Mouse (Mus musculus) gastrocnemius, postnatal 14 days (tissue): ENCODE measurements around the gene Fads6. TPM values are rescaled to one million over a fixed set of nuclear protein-coding genes. Genes with fewer than 3 reads are reported as not detected.

Source experiments
- DNase-seq: peaks from one replicate; pipeline ENCODE4 v3.0.0; 2021; ENCODE audit warnings: mixed read lengths
- intact Hi-C: fragments of 180-260 bp; cut with DNase I; formaldehyde crosslinking; loops from one replicate; pipeline ENCODE4 v1.15.1; 2025; ENCODE audit warnings: low total_unique reads
- total RNA-seq, 2 experiments: library from RNA; stranded (reverse); gene quantifications; 2 replicates each; pipeline ENCODE4 v1.2.3; 2021

Gene Fads6
- total RNA-seq, 2 experiments from 2014 or later: 1.6 to 1.7 TPM

DNA sequence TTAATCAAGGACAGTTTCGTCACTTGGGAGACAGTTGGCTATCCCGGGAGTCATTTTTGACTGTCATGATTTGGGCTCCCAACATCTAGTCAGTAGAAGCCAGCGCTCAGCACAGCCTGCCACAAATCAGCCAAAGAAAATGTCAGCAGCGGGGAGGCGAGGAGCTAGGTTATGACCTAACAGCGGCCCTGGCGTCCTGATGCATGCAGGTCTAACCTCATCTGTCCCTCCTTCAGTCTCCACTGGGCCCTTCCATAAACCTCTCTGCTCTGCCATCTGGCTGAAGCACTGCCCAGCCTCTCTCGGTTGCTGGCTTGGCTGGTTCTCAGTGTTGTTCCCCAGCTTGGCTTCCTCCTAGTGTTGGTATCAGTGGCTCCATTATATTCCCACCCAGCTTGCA lies 15.2 kb downstream of the Fads6 start:
- no peak for DNase-seq
- intact Hi-C loops: no loop called here

- intact Hi-C loops: no loop called here
- no peak for DNase-seq
These were observed 17.7 kb downstream of the Fads6 start for GRCm38 (mm10) chr11:115279726-115280125.

GRCm38 (mm10) chr11:115278176-115278575 lies 19.3 kb downstream of the Fads6 start:
- no peak for DNase-seq
- intact Hi-C loops: no loop called here

DNA sequence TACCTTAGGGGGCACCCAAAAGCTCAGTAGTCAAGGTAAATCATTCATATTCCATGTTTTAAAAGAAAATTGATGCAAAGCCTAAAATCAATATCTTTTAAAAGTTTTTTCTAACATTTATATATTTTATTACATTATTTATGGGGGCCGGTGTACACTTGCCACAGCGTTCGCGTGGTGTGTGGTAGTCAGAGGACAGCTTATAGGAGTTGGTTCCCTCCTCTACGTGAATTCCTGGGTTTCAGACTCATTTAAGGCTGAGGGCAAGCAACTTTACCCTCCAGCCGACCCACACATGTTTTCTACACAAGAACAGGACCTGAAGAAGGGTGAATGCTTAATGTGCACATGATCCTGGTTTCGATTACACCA lies 19.9 kb downstream of the Fads6 start:
- no peak for DNase-seq
- intact Hi-C loops: no loop called here

GRCm38 (mm10) chr11:115276780-115277603 lies 20.5 kb downstream of the Fads6 start, which contains the start of gene Fdxr:
TSS of gene Fdxr (minus strand) at chr11:115277050.
- DNase-seq: peak; percentile 98
- intact Hi-C loops: no loop called here

DNA sequence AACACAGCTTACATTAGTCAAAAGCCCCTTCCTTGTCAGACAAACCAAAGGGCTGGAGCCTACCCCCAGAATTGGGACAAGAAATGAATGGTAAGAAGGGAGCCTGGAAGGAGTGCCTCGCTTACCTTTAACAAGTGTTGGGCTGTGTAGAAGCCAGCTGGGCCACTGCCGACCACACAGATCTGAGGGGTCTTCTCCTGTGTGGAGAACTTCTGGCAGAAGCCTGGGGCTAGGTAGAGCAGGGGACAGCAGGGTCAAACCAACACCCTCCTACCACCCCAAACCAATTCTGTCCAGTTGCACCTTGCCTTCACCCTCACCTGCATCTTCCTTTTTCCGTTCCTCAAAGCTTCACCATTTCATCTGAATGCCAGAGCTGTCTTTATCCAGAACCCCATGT lies 21.5 kb downstream of the Fads6 start:
- DNase-seq: no peak
- intact Hi-C loops: no loop called here

DNA sequence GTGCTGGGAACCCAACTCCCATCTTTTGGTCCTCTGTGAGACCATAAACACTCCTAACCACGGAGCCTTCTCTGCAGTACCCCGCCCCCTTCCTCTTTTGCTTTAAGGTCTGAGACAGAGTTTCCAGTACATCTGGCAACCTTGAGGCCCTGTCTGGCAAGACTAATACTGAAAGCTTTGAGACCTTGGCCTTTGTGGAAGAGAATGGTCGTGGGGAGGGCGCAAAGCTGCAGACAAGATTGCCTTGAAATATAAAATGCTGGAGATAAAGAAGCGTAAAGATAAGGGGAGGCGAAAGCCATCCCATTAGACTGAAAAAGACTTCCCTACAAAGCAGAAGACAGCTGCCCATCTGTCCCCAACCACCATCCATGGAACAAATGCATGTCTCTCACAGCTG lies 22.0 kb downstream of the Fads6 start:
- DNase-seq: no peak
- intact Hi-C loops: no loop called here

DNA sequence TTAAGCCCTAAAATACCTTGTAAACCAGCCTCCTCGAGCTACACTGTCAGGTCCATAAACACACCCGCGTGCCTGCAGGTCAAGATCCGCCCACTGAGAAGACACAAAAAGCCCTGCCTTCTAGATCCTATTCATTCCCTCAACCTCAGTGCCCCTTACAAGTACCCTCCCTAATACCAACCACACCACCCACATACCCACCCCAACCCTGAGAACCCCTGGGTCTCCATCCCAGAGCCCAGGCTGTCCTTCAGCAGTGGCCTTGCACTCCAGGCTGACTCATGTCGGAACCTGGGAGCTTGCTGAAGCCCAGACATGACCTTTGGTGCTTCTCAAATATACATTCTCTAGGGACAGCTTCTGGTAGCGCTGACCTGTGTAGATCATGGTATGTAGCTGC lies 22.7 kb downstream of the Fads6 start:
- DNase-seq: no peak
- intact Hi-C loops: loop anchor here (5.0 kb wide), 1 partner anchor 52 kb away; no protein-coding TSS in a partner anchor

DNA sequence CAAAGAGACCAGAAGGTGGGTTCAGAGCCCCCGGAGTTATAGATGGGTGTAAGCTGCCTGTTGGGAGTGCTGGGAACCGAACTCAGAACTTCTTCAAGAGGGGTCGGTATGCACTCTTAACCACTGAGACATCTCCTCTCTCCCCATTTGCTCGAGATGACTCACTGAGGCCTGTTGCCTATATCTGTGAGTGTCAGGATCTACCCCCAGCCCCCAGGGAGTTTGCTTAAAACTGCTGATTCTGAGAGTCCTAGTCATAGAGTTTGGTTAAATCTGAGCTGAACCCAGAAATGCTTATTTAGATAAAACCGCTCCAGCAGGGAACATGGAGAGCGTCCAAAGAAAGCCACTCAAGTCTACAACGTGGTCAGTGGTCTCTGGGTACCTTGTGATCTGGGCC lies 23.3 kb downstream of the Fads6 start:
- intact Hi-C loops: loop anchor here (5.0 kb wide), 1 partner anchor 52 kb away; no protein-coding TSS in a partner anchor
- DNase-seq: no peak

- DNase-seq: no peak
- intact Hi-C loops: loop anchor here (5.0 kb wide), 1 partner anchor 51 kb away; no protein-coding TSS in a partner anchor
These were observed 23.7 kb downstream of the Fads6 start for GRCm38 (mm10) chr11:115273735-115274134.

GRCm38 (mm10) chr11:115272894-115273498 lies 24.5 kb downstream of the Fads6 start:
- no peak for DNase-seq
- intact Hi-C loops: loop anchor here (5.0 kb wide), 1 partner anchor 51 kb away; no protein-coding TSS in a partner anchor

DNA sequence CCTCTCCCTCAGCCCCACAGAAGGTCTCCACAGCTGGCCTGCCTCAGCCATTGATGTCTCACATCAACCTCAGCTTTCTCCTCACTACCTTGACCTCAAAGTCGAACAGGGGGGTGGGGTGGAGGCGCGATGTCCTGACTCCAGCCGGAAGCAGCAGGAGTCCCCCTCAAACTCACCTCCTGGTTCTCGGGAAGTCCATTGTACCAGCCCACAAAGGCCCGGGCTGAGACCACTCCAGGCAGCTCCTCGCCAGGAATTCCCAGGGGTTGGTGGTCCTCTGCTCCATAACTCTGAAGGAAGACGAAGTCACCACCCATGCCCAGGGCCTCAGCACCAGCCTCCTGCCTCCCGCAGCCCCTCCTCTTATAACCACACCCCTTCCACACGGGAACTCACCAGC lies 26.0 kb downstream of the Fads6 start:
- intact Hi-C loops: loop anchor here (2.0 to 5.0 kb wide), 2 partner anchors 49 to 69 kb away; no protein-coding TSS in a partner anchor
- DNase-seq: no peak

DNA sequence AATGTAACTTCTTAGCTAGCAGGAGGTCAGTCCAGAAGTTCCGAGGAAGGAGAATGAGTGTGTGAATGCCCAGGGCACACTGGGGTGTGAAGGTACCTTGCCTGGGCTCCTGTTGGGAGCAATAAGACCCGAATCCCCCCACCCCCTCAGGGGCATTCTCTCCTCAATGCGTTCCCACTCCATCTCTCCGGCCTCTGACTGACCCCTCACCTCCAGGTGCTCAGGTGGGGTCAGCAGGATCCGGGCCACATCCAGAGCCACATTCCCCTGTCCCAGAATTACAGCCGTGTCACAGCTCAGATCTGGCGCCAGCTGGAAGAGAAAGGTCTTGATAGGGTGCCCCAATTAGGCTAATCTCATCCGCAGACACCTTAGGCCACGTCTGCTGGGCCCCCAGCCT lies 26.4 kb downstream of the Fads6 start:
- intact Hi-C loops: loop anchor here (2.0 to 5.0 kb wide), 2 partner anchors 49 to 68 kb away; no protein-coding TSS in a partner anchor

GRCm38 (mm10) chr11:115270148-115270861 lies 27.2 kb downstream of the Fads6 start:
- DNase-seq: peak; percentile 70
- intact Hi-C loops: loop anchor here (2.0 to 5.0 kb wide), 2 partner anchors 48 to 68 kb away; no protein-coding TSS in a partner anchor

More for the DNA sequence above, 26.4 kb downstream of the Fads6 start:
- DNase-seq: no peak

GRCm38 (mm10) chr11:115269330-115270066 lies 28.0 kb downstream of the Fads6 start:
- intact Hi-C loops: loop anchor here (2.0 to 5.0 kb wide), 2 partner anchors 47 to 67 kb away; no protein-coding TSS in a partner anchor
- no peak for DNase-seq

GRCm38 (mm10) chr11:115267958-115268357 lies 29.5 kb downstream of the Fads6 start:
- intact Hi-C loops: no loop called here
- DNase-seq: no peak

DNA sequence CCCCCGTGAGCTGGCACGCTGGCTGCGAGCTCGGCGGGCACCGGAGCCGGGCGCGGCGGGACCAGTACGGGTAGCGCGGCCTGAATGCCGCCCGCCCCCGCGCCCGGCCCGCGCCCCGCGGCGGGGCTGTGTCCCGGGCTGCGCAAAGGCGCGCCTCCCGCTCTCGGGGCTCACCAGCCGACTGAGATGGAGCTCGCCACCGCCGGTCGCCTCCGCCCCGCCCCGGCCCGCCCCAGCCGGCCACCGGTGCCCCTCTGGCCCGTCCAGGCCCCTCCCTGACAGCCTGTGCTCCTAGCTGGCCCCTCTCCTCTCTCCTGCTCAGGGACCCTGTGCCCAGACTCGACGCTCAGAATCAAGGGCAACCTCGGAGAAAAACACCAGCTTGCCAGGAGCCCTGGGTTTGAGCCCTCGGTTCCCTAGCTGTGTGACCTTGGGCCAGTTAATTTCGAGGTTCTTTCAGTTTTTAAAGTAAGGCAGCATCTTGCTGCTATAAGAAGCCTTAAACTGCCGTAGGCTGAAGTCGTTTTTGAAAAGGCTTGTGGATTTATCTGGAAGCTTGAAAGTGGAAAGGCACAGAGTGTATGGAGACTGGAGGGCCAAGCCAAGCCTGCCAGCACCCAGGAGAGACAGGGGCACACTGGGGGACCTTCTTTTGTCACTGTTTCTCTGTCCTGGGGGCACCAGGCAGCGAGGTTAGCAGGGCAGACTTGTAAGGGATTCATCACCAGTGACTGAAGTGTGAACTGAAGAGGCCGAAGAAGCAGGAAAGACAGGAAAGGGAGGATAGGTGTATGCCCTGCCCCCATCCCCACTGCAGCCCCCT lies 30.2 kb downstream of the Fads6 start, which contains the start of gene Grin2c:
Gene Grin2c, minus strand, starts transcription at position 183 of the 823 bp plus-strand sequence.
- intact Hi-C loops: no loop called here
- no peak for DNase-seq

DNA sequence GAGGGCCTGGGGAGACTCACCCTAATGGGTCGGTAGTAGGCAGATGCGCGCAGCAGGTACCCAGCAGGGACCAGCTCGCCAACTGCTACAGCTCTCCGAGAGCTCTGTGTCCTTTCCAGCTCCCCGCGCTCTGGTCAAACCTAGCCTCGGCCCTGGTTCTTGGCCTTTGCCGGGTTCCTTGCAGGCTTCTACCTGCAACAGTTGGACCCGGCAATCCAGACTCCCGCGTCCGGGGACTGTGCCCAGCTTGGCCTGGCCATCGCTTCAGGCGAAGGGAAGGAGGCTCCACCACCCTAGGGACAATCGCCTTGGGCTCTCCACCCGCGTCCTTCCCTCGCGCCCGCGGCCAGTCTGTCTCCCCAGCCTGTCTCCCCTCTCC lies 31.1 kb downstream of the Fads6 start:
- DNase-seq: no peak
- intact Hi-C loops: no loop called here
